Mouse (Mus musculus) spleen, adult 10 weeks (tissue): ENCODE results near the gene Fam122c. TPM values are rescaled to one million over a fixed set of nuclear protein-coding genes. Genes with fewer than 3 reads are reported as not detected.

Experiments used
- polyA plus RNA-seq: library from polyadenylated mRNA; stranded (reverse); fragments of 350-450 nt; fragmentation: Illumina TruSeq; extraction: RNeasy Lipid Tissue Mini Kit (QIAGEN cat#74804); gene quantifications from one replicate; pipeline ENCODE4 v1.2.3, GENCODE M21; 2015; ENCODE audit warnings: low replicate concordance; ENCODE audit not compliant: insufficient read depth

The Fam122c gene
- not detected for polyA plus RNA-seq

DNA sequence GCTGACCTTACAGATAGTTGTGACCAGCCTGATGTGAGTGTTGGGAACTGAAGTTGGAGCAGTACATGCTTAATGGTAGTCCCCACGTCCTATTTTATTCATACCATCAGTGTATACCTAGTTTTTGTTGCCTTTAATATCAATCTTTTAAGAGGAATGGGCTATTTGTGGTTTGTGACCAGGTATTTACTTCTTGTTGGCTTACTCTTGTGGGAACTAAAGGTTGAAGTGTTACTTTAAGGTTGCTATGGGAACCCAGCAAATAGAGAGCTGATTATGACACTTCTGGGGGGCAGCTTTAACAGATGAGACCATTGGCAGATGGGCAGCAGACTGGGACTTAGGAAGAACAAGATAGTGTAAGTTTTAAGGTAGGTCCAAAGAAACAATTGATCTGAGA lies at the start of gene Fam122c:
TSS of gene Fam122c (plus strand) at position 301 of the 400 bp plus-strand sequence.

GRCm38 (mm10) chrX:53240011-53240410 lies 33.2 kb upstream of the Fam122c start, which contains the start of gene Plac1:
Gene Plac1, minus strand, starts transcription at chrX:53240111.

GRCm38 (mm10) chrX:53269289-53270062 lies 3.7 kb upstream of the Fam122c start, which contains the start of gene Fam122b:
Gene Fam122b, minus strand, starts transcription at chrX:53269805.

DNA sequence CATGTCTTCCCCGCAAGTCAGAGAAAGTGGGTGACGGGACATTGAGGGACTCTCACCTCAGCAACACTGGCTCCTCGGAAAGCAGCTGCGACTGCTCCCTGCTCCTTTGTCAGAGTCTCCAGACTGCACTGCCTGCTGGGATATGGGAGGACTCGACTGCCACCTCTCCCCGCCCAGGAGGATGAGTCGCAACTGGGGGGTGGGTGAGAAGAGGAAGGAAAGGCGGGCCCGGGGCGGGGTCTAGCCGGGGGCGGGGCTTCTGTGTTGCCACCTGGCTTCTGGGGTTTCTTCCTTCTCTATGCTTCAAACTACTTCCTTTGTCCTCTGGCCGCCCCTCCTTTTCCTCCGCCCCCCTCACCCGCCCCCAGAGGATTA lies 97.1 kb downstream of the Fam122c start, which contains the start of gene Mospd1:
TSS of gene Mospd1 (minus strand) at position 137 of the 375 bp plus-strand sequence.

Other genes starting within 250 kb of the Fam122c start
- gene Plac1, start 33.3 kb upstream of the Fam122c start, polyA plus RNA-seq = not detected
- gene Fam122b, start 3.6 kb upstream of the Fam122c start, polyA plus RNA-seq = 18.6 TPM
- gene Mospd1, start 97.1 kb downstream of the Fam122c start, polyA plus RNA-seq = 23.7 TPM
- not detected for gene Etd, start 161.5 kb downstream of the Fam122c start, polyA plus RNA-seq